Mouse (Mus musculus) gastrocnemius, postnatal 10 days (tissue): ENCODE measurements at regions not wholly inside any gene's neighbourhood (a gene's known extent, or its start where the extent isn't known, plus 50 kb on each side); places are given as distances from the start of the nearest gene placed in this dataset.

ENCODE experiments used
- DNase-seq: peaks from one replicate; pipeline ENCODE4 v3.0.0; 2021; ENCODE audit warnings: mixed read lengths

DNA sequence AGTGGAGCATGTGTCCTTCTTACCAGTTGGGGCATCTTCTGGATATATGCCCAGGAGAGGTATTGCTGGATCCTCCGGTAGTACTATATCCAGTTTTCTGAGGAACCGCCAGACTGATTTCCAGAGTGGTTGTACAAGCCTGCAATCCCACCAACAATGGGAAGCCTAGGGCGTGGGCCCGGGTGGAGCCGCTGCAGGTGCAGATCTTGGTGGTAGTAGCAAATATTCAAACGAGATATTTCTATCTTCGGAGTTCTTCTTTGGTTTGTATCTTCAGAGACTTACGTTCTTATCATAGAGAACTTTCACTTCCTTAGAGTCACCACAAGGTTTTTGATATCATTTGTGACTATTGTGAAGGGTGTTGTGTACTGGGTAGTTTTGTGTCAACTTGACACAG is 60.2 kb upstream of the Btbd35f28 start:
- DNase-seq: peak; percentile 56
